46 mouse cellular contexts compared by ENCODE assay signal in the genomic region with DNA sequence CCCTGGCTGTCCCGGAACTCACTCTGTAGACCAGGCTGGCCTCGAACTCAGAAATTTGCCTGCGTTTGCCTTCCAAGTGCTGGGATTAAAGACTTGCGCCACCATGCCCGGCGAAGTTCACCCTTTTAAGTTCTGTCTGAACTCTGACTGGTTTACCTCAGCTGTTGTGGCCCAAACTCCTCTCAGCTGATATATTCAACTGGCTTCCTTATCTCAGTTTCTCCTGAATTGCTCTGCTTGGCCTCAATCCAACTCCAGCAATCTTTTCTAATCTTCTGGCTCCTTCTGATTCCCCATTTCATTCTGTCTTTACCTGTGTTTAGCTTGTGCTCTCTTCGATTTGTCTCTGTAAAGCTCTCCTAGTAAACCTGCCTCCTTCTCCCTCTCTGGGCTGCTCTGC. TPM values are rescaled to one million over a fixed set of nuclear protein-coding genes. Genes with fewer than 3 reads are reported as not detected.
"Had no signal": no experiment of that assay in that cellular context is flagged by ENCODE, and none has a peak within 500 bp of the region (broad histone marks: within the 10 kb centered on the region; RNA-seq: fewer than 3 reads in every experiment).

No protein-coding gene starts in this region.

- H3K4me1 ChIP-seq: limb, embryonic 10.5 days; limb, embryonic 12.5 days; limb, embryonic 13.5 days; limb, embryonic 15.5 days; liver, embryonic 12.5 days; liver, embryonic 13.5 days; liver, embryonic 15.5 days; lung, embryonic 15.5 days; megakaryocyte, embryonic 14.5 days; midbrain, embryonic 10.5 days; midbrain, embryonic 12.5 days; midbrain, embryonic 13.5 days; midbrain, embryonic 15.5 days had no signal

- H3K9me3 ChIP-seq: limb, embryonic 10.5 days; limb, embryonic 12.5 days; limb, embryonic 13.5 days; limb, embryonic 15.5 days; liver, embryonic 12.5 days; liver, embryonic 13.5 days; liver, embryonic 15.5 days; lung, embryonic 15.5 days; midbrain, embryonic 10.5 days; midbrain, embryonic 12.5 days; midbrain, embryonic 13.5 days; midbrain, embryonic 15.5 days had no signal

- H3K27me3 ChIP-seq: limb, embryonic 12.5 days; limb, embryonic 13.5 days; limb, embryonic 15.5 days; liver, embryonic 12.5 days; liver, embryonic 13.5 days; liver, embryonic 15.5 days; lung, embryonic 15.5 days; megakaryocyte, embryonic 14.5 days; midbrain, embryonic 12.5 days; midbrain, embryonic 13.5 days; midbrain, embryonic 15.5 days had no signal

- H3K4me3 ChIP-seq: limb, embryonic 10.5 days; limb, embryonic 12.5 days; limb, embryonic 13.5 days; limb, embryonic 15.5 days; liver, embryonic 12.5 days; liver, embryonic 13.5 days; liver, embryonic 15.5 days; lung, embryonic 15.5 days; megakaryocyte, embryonic 14.5 days; midbrain, embryonic 10.5 days; midbrain, embryonic 12.5 days; midbrain, embryonic 13.5 days; midbrain, embryonic 15.5 days; myocyte had no signal

- H3K27ac ChIP-seq: limb, embryonic 10.5 days; limb, embryonic 12.5 days; limb, embryonic 13.5 days; limb, embryonic 15.5 days; liver, embryonic 12.5 days; liver, embryonic 13.5 days; liver, embryonic 14.5 days; liver, embryonic 15.5 days; lung, embryonic 15.5 days; macrophage; midbrain, embryonic 10.5 days; midbrain, embryonic 12.5 days; midbrain, embryonic 13.5 days; midbrain, embryonic 15.5 days had no signal

- DNase-seq: left cerebral cortex, postnatal 4 days; liver; liver, embryonic 13.5 days; liver, postnatal 0 days; lung, adult 18-20 months; lung, adult 2 months; lung, embryonic 14.5 days; lung, postnatal 10 days; lung, postnatal 14 days; lung, postnatal 36 days; lung, postnatal 4 days; midbrain, embryonic 14.5 days had no signal

- H3K36me3 ChIP-seq: limb, embryonic 10.5 days; limb, embryonic 12.5 days; limb, embryonic 13.5 days; limb, embryonic 15.5 days; liver, embryonic 12.5 days; liver, embryonic 13.5 days; liver, embryonic 15.5 days; lung, embryonic 15.5 days; midbrain, embryonic 10.5 days; midbrain, embryonic 12.5 days; midbrain, embryonic 13.5 days; midbrain, embryonic 15.5 days had no signal

- H3K9ac ChIP-seq: limb, embryonic 12.5 days; limb, embryonic 13.5 days; limb, embryonic 15.5 days; liver, embryonic 12.5 days; liver, embryonic 13.5 days; liver, embryonic 14.5 days; liver, embryonic 15.5 days; liver, postnatal 0 days; lung, embryonic 14.5 days; lung, embryonic 15.5 days; midbrain, embryonic 12.5 days; midbrain, embryonic 13.5 days; midbrain, embryonic 15.5 days had no signal

RNA-seq across cellular contexts. Expression of gene Gm38100, which starts 23.0 kb away (rescaled TPM):
- total RNA-seq: left cerebral cortex, adult 8-10 months; left cerebral cortex, postnatal 10 days; left cerebral cortex, postnatal 14 days; left cerebral cortex, postnatal 25 days; left cerebral cortex, postnatal 36 days; left cerebral cortex, postnatal 4 days; liver, adult 2 months; megakaryocyte progenitor cell, adult 5-6 weeks; megakaryocyte, adult 5-6 weeks; megakaryocyte-erythroid progenitor cell, adult 5-6 weeks; midbrain, postnatal 0 days; monocyte, adult 5-6 weeks had no signal
- polyA plus RNA-seq: limb, embryonic 11.5 days; limb, embryonic 12.5 days; limb, embryonic 14.5 days; limb, embryonic 15.5 days; liver, adult 2 months; liver, embryonic 12.5 days; liver, embryonic 13.5 days; liver, embryonic 14.5 days; liver, embryonic 15.5 days; liver, embryonic 16.5 days; liver, postnatal 0 days; lung, adult 2 months; lung, embryonic 14.5 days; lung, embryonic 15.5 days; lung, embryonic 16.5 days; lung, postnatal 0 days; macrophage; midbrain, embryonic 11.5 days; midbrain, embryonic 14.5 days; midbrain, embryonic 15.5 days; midbrain, embryonic 16.5 days; myocyte; neural tube, embryonic 11.5 days had no signal

RNA-seq across cellular contexts. Expression of gene Rbm8a2, which starts 35.7 kb away (rescaled TPM):
- total RNA-seq: liver, adult 2 months had no signal
- polyA plus RNA-seq: liver, adult 2 months; lung, adult 2 months had no signal
